Mouse (Mus musculus) bone marrow, adult 2 months (tissue): Measurements from ENCODE around the gene Olfr112. TPM values are rescaled to one million over a fixed set of nuclear protein-coding genes. Genes with fewer than 3 reads are reported as not detected.
"Not testable (repeated sequence)": the region's sequence is repeated elsewhere in the genome, so short reads cannot be mapped to it uniquely, and the experiment has no call there.

ENCODE experiments used
- H3K27ac ChIP-seq: fragments of 200-500 bp; 2 replicates; pipeline ENCODE4 v1.5.1; 2012; ENCODE audit warnings: low read depth, mild to moderate bottlenecking, control low read depth, inconsistent platforms, low read length; ENCODE audit not compliant: control insufficient read depth, poor library complexity, insufficient read depth
- H3K4me1 ChIP-seq: fragments of 200-500 bp; 2 replicates; pipeline ENCODE4 v1.6.1; 2011; ENCODE audit warnings: low read length; ENCODE audit not compliant: control insufficient read depth, insufficient read depth
- H3K4me3 ChIP-seq: fragments of 200-500 bp; replicated peaks from 2 replicates; pipeline ENCODE3; 2011; ENCODE audit warnings: mild to moderate bottlenecking, low read depth, low read length, control low read depth; ENCODE audit not compliant: control insufficient read depth
- CTCF ChIP-seq: fragments of 200-500 bp; IDR thresholded peaks from 2 replicates; pipeline ENCODE4 v1.5.1; 2011; ENCODE audit warnings: low read length, control low read depth; ENCODE audit not compliant: control insufficient read depth, insufficient read depth
- POLR2A ChIP-seq: fragments of 200-500 bp; IDR thresholded peaks from 2 replicates; pipeline ENCODE4 v1.6.1; 2011; ENCODE audit warnings: low read depth, mild to moderate bottlenecking, control low read depth, low read length, borderline replicate concordance; ENCODE audit not compliant: control insufficient read depth
- WGBS: fragments of 180-500 bp; shearing (Covaris S2); methylation state at CpG from one replicate; pipeline ENCODE4 v1.1.7; 2018; 5-methylcytosine and 5-hydroxymethylcytosine counted together
- polyA plus RNA-seq: library from polyadenylated mRNA; stranded (reverse); fragments of >200 nt; gene quantifications from 2 replicates; pipeline ENCODE4 v1.2.4, GENCODE M21; 2011; ENCODE audit warnings: low replicate concordance; ENCODE audit not compliant: missing spikeins, insufficient read depth, insufficient read length

Gene Olfr112
- polyA plus RNA-seq = not detected in 2 replicates

GRCm38 (mm10) chr17:37569351-37569750 is at the start of gene Olfr112:
TSS of gene Olfr112 (minus strand) at chr17:37569451.
- Histone ChIP-seq H3K4me1 (no peaks in the 10 kb centered on the region), H3K27ac (no peak within 1 kb of the TSS), H3K4me3 (no peak within 1 kb of the TSS)
- TF ChIP-seq POLR2A (no peak), CTCF (no peak)

GRCm38 (mm10) chr17:37592643-37593042 is 23.4 kb upstream of the Olfr112 start, which contains the start of gene Olfr114:
TSS of gene Olfr114 (minus strand) at chr17:37592743.
- Histone ChIP-seq H3K27ac (no peak within 1 kb of the TSS), H3K4me3 (no peak within 1 kb of the TSS), H3K4me1 (no peaks in the 10 kb centered on the region)
- TF ChIP-seq POLR2A (no peak), CTCF (no peak)

- TF ChIP-seq CTCF = no peak
- TF ChIP-seq POLR2A = no peak
- Histone ChIP-seq H3K4me1 (no peaks in the 10 kb centered on the region), H3K4me3 (no peak within 1 kb of the TSS), H3K27ac (no peak within 1 kb of the TSS)
Measured at GRCm38 (mm10) chr17:37577563-37577962, 8.3 kb upstream of the Olfr112 start, which contains the start of gene Olfr113. TSS of gene Olfr113 (minus strand) at chr17:37577663.

GRCm38 (mm10) chr17:37558913-37559615 is 10.2 kb downstream of the Olfr112 start:
- 57% methylated on average over 1 of the region's 1 CpGs for WGBS
- Histone ChIP-seq H3K27ac (no peak overlapping the region), H3K4me1 (no peaks in the 10 kb centered on the region), H3K4me3 (no peak overlapping the region)
- no peak for TF ChIP-seq POLR2A
- no peak for TF ChIP-seq CTCF

GRCm38 (mm10) chr17:37543800-37544435 is 25.3 kb downstream of the Olfr112 start:
- WGBS = 63% methylated on average over 3 of the region's 3 CpGs
- TF ChIP-seq CTCF (no peak), POLR2A (no peak)
- H3K27ac ChIP-seq = no peak overlapping the region
- H3K4me1 ChIP-seq = no peaks in the 10 kb centered on the region
- no peak overlapping the region for H3K4me3 ChIP-seq

GRCm38 (mm10) chr17:37541454-37542119 is 27.7 kb downstream of the Olfr112 start:
- Histone ChIP-seq H3K27ac (no peak overlapping the region), H3K4me3 (no peak overlapping the region), H3K4me1 (no peaks in the 10 kb centered on the region)
- WGBS = 80% methylated on average over 4 of the region's 4 CpGs
- TF ChIP-seq CTCF = no peak
- no peak for TF ChIP-seq POLR2A

GRCm38 (mm10) chr17:37538416-37538815 is 30.8 kb downstream of the Olfr112 start:
- H3K4me1 ChIP-seq, H3K4me3 ChIP-seq, H3K27ac ChIP-seq: not testable (repeated sequence)
- whole genome bisulfite sequencing = 8% methylated on average over 1 of the region's 1 CpGs

- Histone ChIP-seq H3K27ac (no peak overlapping the region), H3K4me1 (no peaks in the 10 kb centered on the region), H3K4me3 (no peak overlapping the region)
- TF ChIP-seq POLR2A = no peak
- TF ChIP-seq CTCF = no peak
Measured at GRCm38 (mm10) chr17:37535173-37535572, 34.1 kb downstream of the Olfr112 start.

GRCm38 (mm10) chr17:37525427-37525826 is 43.8 kb downstream of the Olfr112 start:
- H3K27ac ChIP-seq, H3K4me3 ChIP-seq, H3K4me1 ChIP-seq: not testable (repeated sequence)
- 3% methylated on average over 1 of the region's 1 CpGs for WGBS

GRCm38 (mm10) chr17:37524612-37525011 is 44.6 kb downstream of the Olfr112 start:
- not testable (repeated sequence) for H3K4me1 ChIP-seq, H3K27ac ChIP-seq, H3K4me3 ChIP-seq
